Mouse (Mus musculus): ENCODE data around the gene Ccdc120.

GRCm38 (mm10) chrX:7789542-7790136, 38.9 kb upstream of the Ccdc120 start, which contains the start of gene Gripap1:
- TF ChIP-seq CTCF (IDR thresholded peaks at IDR 0.05; ENCODE audit: low read depth, low read length) (no peak), POLR2A (IDR thresholded peaks at IDR 0.05; ENCODE audit: borderline replicate concordance, low read depth, low read length) (no peak)

Measured in bone marrow macrophage, adult 2 months (primary cell).